In genomic region chr19:5468374-5468773, GRCm38 (mm10) we compare ENCODE assay signal across 17 mouse cellular contexts. TPM values are rescaled to one million over a fixed set of nuclear protein-coding genes. Genes with fewer than 3 reads are reported as not detected.
DNase-seq lines count a peak whose midpoint lies in the region; ATAC-seq and TF ChIP-seq lines count a peak whose summit lies in the region.
"Had no signal": no experiment of that assay in that cellular context is flagged by ENCODE, and none has a peak within 500 bp of the region (broad histone marks: within the 10 kb centered on the region; RNA-seq: fewer than 3 reads in every experiment).

Gene Ctsw, minus strand, starts transcription at chr19:5468507.

- ATAC-seq in heart, embryonic 15.5 days (replicated peaks; ENCODE audit: insufficient number of reproducible peaks, insufficient read depth, low FRiP score, low read depth), result no peak
- no peak for ATAC-seq in monocyte, adult 5-6 weeks (replicated peaks; ENCODE audit: insufficient number of reproducible peaks, low FRiP score, low TSS enrichment, poor library complexity, severe bottlenecking)
- ATAC-seq: forebrain, embryonic 15.5 days; intestine, embryonic 16.5 days; liver, postnatal 0 days; Patski had no signal

- peaks cover 16% of the 10 kb centered on the region for H3K4me1 ChIP-seq in heart, embryonic 15.5 days (replicated peaks)

- no peak within 1 kb of the TSS for H3K4me3 ChIP-seq in heart, embryonic 15.5 days
- H3K4me3 ChIP-seq in layer of hippocampus, adult 2 months, result no peak within 1 kb of the TSS
- H3K4me3 ChIP-seq: forebrain, embryonic 15.5 days; megakaryocyte, embryonic 14.5 days had no signal

- 52% methylated on average over 5 of the region's 5 CpGs for WGBS in heart, embryonic 15.5 days

- no peaks in the 10 kb centered on the region for H3K27me3 ChIP-seq in heart, embryonic 15.5 days
- H3K27me3 ChIP-seq: forebrain, embryonic 15.5 days; Patski had no signal

- no peak for DNase-seq in heart, postnatal 10 days
- peak; percentile 64 for DNase-seq in ZHBTc4 (ENCODE audit: low read depth, low spot score)
- peak; percentile 73 for DNase-seq in thymus, postnatal 25 days
- DNase-seq in c-Kit-positive CD71-positive TER-119-positive erythroid progenitor cells, embryonic 14.5 days (ENCODE audit: low spot score), result no peak
- no peak for DNase-seq in layer of hippocampus, adult 2 months (ENCODE audit: low spot score in 2 of 2)
- DNase-seq in layer of hippocampus, adult 9-11 months, result no peak
- DNase-seq: B cell, adult 2 months; cerebellum, adult 9-10 months; gastrocnemius, postnatal 10 days; liver, postnatal 0 days; retina, postnatal 1 day had no signal

- no peak for TF ChIP-seq CTCF in layer of hippocampus, adult 2 months (conservative IDR thresholded peaks at IDR 0.05)

- peaks cover 32% of the 10 kb centered on the region for H3K36me3 ChIP-seq in heart, embryonic 15.5 days

- H3K9ac ChIP-seq in heart, embryonic 15.5 days, result 0 out of 2 replicates have a peak within 1 kb of the TSS, but pooled peaks have one; percentile 2
- H3K9ac ChIP-seq: forebrain, embryonic 15.5 days; liver, postnatal 0 days had no signal

- intact Hi-C loops in heart, postnatal 10 days (cut with DNase I), result no loop called here

- no peak within 1 kb of the TSS for H3K4me2 ChIP-seq in heart, embryonic 15.5 days
- H3K4me2 ChIP-seq: forebrain, embryonic 15.5 days had no signal

- H3K9me3 ChIP-seq in heart, embryonic 15.5 days (replicated peaks), result no peaks in the 10 kb centered on the region
- H3K9me3 ChIP-seq: forebrain, embryonic 15.5 days had no signal

- no peak within 1 kb of the TSS for H3K27ac ChIP-seq in heart, embryonic 15.5 days
- H3K27ac ChIP-seq in layer of hippocampus, adult 2 months, result no peak within 1 kb of the TSS
- H3K27ac ChIP-seq: forebrain, embryonic 15.5 days had no signal

RNA-seq across cellular contexts. Expression of gene Ctsw, which starts in this region (rescaled TPM):
- polyA plus RNA-seq in heart, embryonic 15.5 days (2015; fragmentation: Nextera tagmentation; extraction: Ambion mirVana), result 1.4 and 3.5 TPM in 2 replicates
- total RNA-seq in heart, postnatal 10 days (2021), result under 1 TPM; 0.41 to 0.45 TPM
- total RNA-seq in monocyte, adult 5-6 weeks (2017), result 113 to 416 TPM (median 150 TPM) in 3 replicates
- total RNA-seq in layer of hippocampus, adult 2 months (2021), result under 1 TPM in 1 of 2 experiments, not detected in 1; 0.31 TPM

Comparison
In these comparisons a context has a peak if more than half of its experiments do, and no peak if none do; other contexts are left out.
1. RNA of gene Ctsw (total RNA-seq): 113 to 416 TPM in monocyte, adult 5-6 weeks; 0.41 to 0.45 TPM in heart, postnatal 10 days and 0.31 TPM in layer of hippocampus, adult 2 months; every median in the first group is over 10 times any median in the second.
2. DNase-seq: peak in ZHBTc4 (single experiment) and thymus, postnatal 25 days (single experiment); none in heart, postnatal 10 days (0 of 2), c-Kit-positive CD71-positive TER-119-positive erythroid progenitor cells, embryonic 14.5 days (single experiment), layer of hippocampus, adult 2 months (0 of 2) and layer of hippocampus, adult 9-11 months (single experiment).